Mouse (Mus musculus) liver, embryonic 18 days (tissue): ENCODE results near the gene Srgap2. TPM values are rescaled to one million over a fixed set of nuclear protein-coding genes. Genes with fewer than 3 reads are reported as not detected.

Experiments
- polyA plus RNA-seq: library from polyadenylated mRNA; depleted of rRNA; stranded (reverse); fragments of >200 nt; gene quantifications from 2 replicates; pipeline ENCODE4 v1.2.3, GENCODE M21; 2012; rRNA removed

Srgap2 gene
- polyA plus RNA-seq = 5.0 and 5.4 TPM in 2 replicates

DNA sequence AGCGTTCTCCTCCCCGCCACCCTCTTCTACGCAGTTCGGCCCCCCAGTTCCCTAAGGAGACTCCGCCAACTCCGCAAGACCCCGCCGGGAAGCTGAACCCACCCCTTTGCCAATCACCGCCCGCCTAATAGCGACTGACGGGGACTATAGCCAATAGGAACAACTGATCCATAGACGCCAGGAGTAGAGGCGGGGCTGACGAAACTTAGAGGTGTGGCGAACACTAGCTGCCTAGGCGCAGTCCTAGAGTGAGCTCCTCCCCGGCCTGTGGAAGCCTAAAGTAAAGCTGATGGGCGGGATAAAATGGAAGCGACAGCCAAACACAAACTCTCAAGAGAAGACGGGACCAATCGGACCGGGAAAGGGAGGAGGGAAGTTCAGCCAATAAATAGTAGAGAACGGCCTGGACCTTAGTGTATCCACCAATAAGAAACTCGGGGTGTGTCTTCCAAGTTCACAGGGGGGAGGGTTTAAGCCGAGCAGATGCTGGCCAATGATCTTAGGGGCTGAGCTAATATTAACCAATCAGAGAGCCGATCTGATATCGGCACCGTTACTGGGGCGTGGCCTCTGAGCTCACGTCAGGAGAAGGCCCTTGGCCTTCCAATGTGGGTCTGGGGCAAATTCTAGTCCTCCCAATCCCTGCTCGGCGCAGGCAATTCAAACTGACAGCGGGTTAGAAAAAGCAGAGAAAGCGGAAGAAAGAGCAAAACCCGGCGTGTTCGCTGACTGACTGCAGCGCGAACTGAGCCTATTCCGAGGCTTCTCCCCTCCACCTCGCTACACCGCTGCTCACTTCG lies at the start of gene Srgap2, which contains the start of gene Fam72a:
Gene Srgap2, minus strand, starts transcription at position 72 of the 800 bp plus-strand sequence.
Gene Fam72a, plus strand, starts transcription at position 623 of the 800 bp plus-strand sequence.

DNA sequence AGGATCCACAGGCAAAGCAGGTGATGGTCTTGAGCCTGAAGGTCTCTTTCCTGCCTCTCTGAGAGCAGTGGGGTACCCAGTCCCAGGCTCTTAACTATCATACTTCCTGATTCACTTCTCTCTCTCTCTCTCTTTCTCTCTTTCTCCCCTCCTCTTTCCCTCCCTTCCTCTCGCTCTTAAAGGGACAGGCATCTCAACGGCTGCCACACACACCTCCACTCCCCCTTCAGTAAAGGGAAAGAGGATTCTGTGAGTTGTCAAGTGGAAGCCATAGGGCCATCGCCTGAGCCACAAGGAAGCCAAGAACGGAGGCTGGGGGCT lies 247.7 kb downstream of the Srgap2 start, which contains the start of gene Ikbke:
Gene Ikbke, minus strand, starts transcription at position 151 of the 321 bp plus-strand sequence.

DNA sequence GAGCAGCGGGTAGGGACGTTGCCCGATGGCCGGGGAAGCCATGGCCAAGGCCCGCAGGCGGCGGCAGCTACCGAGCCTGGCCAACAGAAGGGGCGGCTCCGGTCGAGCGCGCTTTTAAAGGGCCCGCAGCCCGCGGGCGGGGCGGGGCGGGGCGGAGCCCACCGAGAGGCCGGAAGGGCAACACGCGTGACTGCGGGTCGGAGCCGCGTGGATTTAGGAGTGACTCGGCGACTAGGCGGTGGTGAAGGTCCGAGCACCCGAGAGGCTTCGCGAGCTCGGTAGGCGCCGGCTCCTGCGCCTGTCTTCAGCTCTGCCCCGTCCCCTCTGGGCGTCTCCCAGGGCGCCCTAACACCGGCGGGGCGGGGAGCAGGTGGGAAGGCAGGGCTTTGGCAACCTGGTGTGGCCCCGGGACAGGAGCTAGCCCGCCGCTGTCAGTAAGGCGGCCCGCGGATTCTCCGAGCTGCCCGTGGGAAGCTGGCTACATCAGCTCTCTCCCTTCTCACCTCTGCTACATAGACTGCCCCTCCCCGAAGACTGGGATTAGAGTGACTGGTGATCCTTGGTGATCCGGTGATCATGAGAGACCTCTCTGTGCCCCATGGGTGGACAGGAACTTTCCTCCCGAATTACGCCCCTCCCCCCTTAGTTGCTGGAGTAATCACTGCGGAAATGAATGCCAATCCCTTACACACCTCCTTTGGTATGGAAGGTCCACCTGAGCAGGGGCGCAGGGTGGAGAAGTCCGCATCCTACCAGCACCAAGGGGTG lies 281.9 kb downstream of the Srgap2 start, which contains the start of gene Rassf5:
Gene Rassf5, minus strand, starts transcription at position 170 of the 768 bp plus-strand sequence.

Other genes starting within 250 kb of the Srgap2 start
- gene Ikbke, start 247.7 kb downstream of the Srgap2 start, polyA plus RNA-seq = 10.2 and 13.2 TPM in 2 replicates
- 1.00 and 1.0 TPM in 2 replicates for gene Fam72a, start 551 bp upstream of the Srgap2 start, polyA plus RNA-seq
- not detected in 2 replicates for gene Avpr1b, start 71.9 kb upstream of the Srgap2 start, polyA plus RNA-seq
- gene Ctse, start 111.0 kb upstream of the Srgap2 start, polyA plus RNA-seq = 15.4 and 19.7 TPM in 2 replicates
- gene Rab7b, start 161.3 kb upstream of the Srgap2 start, polyA plus RNA-seq = 0.81 and 1.00 TPM in 2 replicates
- gene Slc26a9, start 216.7 kb upstream of the Srgap2 start, polyA plus RNA-seq = 0.01 TPM in 2 replicates